Mouse (Mus musculus) ES-Bruce4 (cell line): ENCODE measurements around the gene Pax2.

ENCODE experiments used
- CTCF ChIP-seq: IDR thresholded peaks from one replicate; pipeline ENCODE4 v1.8.1; 2011; ENCODE audit warnings: low read depth, low read length
- EP300 ChIP-seq: IDR thresholded peaks from 2 replicates; pipeline ENCODE4 v1.6.1; 2011; ENCODE audit warnings: low read depth, low read length; ENCODE audit not compliant: insufficient read depth
- POLR2A ChIP-seq: IDR thresholded peaks from one replicate; pipeline ENCODE4 v1.8.1; 2011; ENCODE audit warnings: low read length; ENCODE audit not compliant: insufficient read depth

DNA sequence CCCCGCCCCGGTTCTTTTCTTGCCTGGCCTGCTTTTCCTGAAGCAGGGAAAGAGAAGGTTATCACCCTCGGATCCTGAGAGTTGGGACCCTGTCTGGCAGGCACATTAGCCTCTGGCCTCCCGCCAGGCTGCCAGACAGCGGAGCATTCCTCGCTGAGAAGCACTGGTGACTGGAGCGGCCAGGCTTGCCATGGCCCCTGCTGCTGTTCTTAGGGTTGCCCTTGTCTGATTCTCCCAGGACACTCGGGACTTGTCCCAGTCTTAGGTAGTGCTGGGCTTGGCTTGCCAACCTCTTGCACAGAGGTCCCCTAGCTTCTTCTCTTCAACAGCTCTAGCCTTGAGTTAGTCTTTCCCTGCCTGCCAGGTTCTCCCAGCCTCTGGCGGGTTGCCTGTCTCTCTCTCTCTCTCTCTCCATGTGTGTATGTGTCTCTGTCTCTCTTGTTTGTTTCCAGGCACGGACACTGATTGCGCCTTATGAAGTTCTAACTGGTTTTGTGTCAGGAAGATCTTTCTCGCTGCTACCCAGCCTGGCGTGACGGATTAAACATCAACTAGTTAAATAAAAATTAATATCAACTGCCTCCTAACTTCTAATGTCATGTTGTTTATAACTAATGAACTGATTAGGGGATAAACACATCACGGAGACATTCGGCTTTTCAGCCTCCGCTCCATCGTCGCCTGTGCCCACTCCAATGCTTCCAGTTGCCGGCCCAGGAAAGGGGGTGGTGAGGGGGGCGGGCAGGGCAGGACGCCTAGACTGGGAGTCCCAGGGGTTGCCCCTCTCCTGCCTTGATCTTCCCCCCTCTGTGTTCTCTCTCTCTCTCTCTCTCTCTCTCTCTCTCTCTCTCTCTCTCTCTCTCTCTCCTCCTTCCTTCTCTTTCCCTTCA lies 13.5 kb upstream of the Pax2 start:
- no peak for TF ChIP-seq CTCF
- TF ChIP-seq POLR2A, result no peak
- no peak for TF ChIP-seq EP300
